Mouse (Mus musculus) left cerebral cortex, adult 2 months (tissue): ENCODE data around the gene Rassf1. TPM values are rescaled to one million over a fixed set of nuclear protein-coding genes. Genes with fewer than 3 reads are reported as not detected.

Experiments used
- DNase-seq, 2 experiments: peaks; one replicate each; pipeline ENCODE4 v3.0.0; 2021 to 2022; ENCODE audit warnings: low spot score in 2 of 2, mixed read lengths in 1 of 2; ENCODE audit errors: extremely low spot score in 1 of 2
- H3K27ac ChIP-seq: fragments of 200-600 bp; 2 replicates; pipeline ENCODE4 v1.8.1; 2022
- H3K4me3 ChIP-seq: fragments of 200-600 bp; 2 replicates; pipeline ENCODE4 v1.8.1; 2022
- CTCF ChIP-seq: fragments of 200-600 bp; IDR thresholded peaks from 2 replicates; pipeline ENCODE4 v1.8.1; 2022; ENCODE audit warnings: antibody characterized with exemption, mild to moderate bottlenecking, moderate library complexity
- intact Hi-C: fragments of 180-260 bp; cut with DNase I; formaldehyde crosslinking; loops from one replicate; pipeline ENCODE4 v1.15.1; 2025
- total RNA-seq, 2 experiments: library from RNA; stranded (reverse); gene quantifications; 2 replicates each; pipeline ENCODE4 v1.2.3; 2021

Gene Rassf1
- total RNA-seq, 2 experiments from 2014 or later: 19.7 to 20.5 TPM

DNA sequence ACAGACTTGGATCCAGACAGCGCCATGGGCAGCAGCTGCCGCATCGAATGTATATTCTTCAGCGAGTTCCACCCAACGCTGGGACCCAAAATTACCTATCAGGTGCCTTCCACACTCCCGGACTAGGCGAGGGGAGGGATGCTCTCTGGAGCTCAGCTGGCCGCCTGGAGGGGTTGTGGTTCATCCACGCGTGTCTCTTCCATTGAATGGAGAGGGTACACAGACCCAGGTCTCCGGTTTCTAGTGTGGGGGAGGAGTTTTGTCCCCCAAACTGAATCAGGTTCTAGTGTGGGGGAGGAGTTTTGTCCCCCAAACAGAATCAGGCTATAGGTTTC is 9.0 kb upstream of the Rassf1 start:
- H3K4me3 ChIP-seq: peak overlapping the region; percentile 95
- no peak for TF ChIP-seq CTCF
- peak overlapping the region; percentile 95 for H3K27ac ChIP-seq
- no peak for DNase-seq
- intact Hi-C loops: no loop called here

DNA sequence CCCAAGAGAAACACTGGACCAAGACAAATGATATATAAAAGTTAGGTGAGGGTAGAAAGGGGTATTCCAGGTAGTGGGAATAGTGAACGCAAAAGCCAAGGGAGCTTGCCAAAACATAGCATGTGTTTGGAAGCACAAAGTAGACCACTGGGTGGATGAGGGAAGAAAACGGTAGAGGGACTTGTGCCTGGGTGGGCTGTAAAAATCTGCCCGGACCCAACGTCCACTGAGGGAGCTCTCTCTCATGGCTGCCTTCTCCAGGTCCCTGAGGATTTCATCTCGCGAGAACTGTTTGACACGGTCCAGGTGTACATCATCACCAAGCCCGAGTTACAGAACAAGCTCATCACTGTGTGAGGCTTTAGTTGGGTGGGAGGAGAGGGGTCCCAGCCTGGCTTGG is 8.6 kb upstream of the Rassf1 start:
- Histone ChIP-seq H3K4me3 (peak overlapping the region; percentile 95), H3K27ac (peak overlapping the region; percentile 95; the same call in 1 of the 2 replicates)
- intact Hi-C loops: no loop called here
- DNase-seq: no peak
- no peak for TF ChIP-seq CTCF

DNA sequence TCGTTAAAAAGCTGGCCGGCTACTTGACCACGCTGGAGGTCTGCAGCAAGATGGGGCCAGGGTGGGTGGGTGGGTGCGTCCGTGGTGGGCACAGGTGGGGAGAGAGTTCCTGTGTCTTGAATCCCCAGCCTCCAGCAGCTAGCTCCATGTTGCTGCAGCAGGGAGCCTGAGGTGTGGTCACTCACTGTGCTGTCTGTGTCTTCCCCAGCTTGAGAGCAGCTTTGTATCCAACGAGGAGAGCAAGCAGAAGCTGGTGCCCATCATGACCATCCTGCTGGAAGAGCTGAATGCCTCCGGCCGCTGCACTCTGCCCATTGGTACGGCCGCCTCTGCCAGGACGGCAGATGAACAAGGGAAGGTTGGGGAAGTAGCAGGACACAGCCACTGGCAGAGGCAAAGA is 8.1 kb upstream of the Rassf1 start:
- DNase-seq: no peak
- Histone ChIP-seq H3K4me3 (no peak overlapping the region), H3K27ac (no peak overlapping the region)
- no peak for TF ChIP-seq CTCF
- intact Hi-C loops: no loop called here

DNA sequence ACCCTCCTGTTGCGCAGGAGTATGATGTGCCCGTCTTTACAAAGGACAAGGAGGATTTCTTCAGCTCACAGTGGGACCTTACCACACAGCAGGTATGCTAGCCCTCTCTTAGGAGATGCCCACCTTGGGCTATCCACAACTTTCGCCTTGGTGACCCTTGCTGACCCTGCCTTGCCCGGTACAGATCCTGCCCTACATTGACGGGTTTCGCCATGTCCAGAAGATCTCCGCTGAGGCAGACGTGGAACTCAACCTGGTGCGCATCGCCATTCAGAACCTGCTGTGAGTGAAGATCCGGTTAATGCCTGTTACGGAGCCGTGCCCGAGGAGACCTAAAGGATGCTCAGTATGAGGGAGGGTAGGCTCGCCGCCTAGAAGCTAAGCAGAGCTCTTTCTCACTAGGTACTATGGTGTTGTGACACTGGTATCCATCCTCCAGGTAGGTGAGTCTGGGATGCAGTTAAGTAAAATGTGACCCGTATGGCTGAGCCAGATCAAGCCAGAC is 7.1 kb upstream of the Rassf1 start:
- DNase-seq: no peak
- Histone ChIP-seq H3K27ac (no peak overlapping the region), H3K4me3 (no peak overlapping the region)
- TF ChIP-seq CTCF: no peak
- intact Hi-C loops: no loop called here

DNA sequence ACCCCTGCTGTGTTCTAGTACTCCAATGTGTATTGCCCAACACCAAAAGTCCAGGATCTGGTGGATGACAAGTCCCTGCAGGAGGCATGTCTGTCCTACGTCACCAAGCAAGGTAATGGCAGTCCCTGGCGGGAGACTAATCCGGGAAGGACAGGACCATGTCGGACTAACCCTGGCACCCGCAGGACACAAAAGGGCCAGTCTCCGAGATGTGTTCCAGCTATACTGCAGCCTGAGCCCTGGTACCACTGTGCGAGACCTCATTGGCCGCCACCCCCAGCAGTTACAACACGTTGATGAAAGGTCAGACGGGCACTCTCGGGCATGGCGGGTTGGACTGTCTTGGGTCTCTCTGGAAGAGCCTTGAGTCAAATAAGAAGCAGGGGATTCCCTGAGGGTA is 6.6 kb upstream of the Rassf1 start:
- Histone ChIP-seq H3K4me3 (no peak overlapping the region), H3K27ac (no peak overlapping the region)
- DNase-seq: no peak
- TF ChIP-seq CTCF: no peak
- intact Hi-C loops: no loop called here

DNA sequence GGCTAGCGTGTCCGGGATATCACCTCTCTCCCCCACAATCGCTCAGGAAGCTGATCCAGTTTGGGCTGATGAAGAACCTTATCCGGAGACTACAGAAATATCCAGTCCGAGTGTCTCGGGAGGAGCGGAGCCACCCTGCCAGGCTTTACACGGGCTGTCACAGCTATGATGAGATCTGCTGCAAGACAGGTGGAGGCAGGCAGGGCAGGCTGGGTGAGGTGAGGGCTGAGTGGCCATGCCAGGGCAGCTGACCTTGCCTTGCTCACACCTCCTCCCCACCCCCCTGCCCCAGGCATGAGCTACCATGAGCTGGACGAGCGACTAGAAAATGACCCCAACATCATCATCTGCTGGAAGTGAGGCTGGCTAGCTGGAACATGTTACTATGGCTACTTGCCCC is 6.2 kb upstream of the Rassf1 start:
- Histone ChIP-seq H3K4me3 (no peak overlapping the region), H3K27ac (no peak overlapping the region)
- intact Hi-C loops: no loop called here
- TF ChIP-seq CTCF: no peak
- DNase-seq: no peak

DNA sequence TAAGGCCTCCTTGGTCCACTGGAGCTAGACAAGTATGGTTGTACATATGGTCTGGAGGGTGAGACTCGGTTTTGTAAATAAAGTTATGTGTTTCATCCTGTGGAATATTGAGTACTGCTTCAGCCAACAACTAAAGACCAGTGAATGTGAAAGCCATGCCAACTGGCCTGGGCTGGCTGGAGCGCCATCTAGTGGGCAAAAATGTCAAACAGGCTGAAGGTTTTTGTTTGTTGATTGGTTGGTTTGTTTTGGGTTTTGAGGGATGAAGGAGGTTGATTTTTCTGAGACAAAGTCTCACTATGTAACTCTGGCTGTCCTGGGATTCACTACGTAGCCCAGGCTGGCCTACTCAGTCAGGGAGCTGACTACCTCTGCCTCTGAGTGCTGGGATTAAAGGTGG is 5.8 kb upstream of the Rassf1 start:
- DNase-seq: peak in 1 of 2 experiments; percentile 78
- H3K4me3 ChIP-seq: no peak overlapping the region
- intact Hi-C loops: no loop called here
- TF ChIP-seq CTCF: peak; percentile 96
- no peak overlapping the region for H3K27ac ChIP-seq

DNA sequence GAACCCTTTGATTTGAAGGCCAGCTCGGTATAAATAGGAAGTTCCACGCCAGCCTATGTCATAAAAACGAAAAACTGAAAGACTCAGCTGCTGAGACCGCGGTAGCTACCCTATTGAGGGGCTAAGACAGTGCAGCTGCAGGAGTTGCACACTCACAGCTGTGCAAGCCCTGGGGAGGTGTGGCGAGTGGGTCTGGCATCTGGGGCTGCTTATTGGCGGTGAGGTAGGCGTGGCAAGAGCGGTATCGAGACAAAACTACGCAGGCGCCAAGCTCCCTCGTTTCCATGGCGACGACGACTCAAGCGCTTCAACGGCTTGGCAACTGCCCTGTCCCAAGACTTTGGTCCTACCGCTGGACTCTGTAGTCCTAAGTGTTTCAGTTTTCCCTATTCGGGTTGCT is 4.3 kb upstream of the Rassf1 start, which contains the start of gene Zmynd10:
Gene Zmynd10 (plus strand): TSS at position 273 of the 400 bp plus-strand sequence.
- intact Hi-C loops: no loop called here
- DNase-seq: peak; percentile 84 to 88
- peak within 1 kb of the TSS; percentile 13; the same call in 1 of the 2 replicates for H3K27ac ChIP-seq
- H3K4me3 ChIP-seq: peak within 1 kb of the TSS; percentile 41
- no peak for TF ChIP-seq CTCF

DNA sequence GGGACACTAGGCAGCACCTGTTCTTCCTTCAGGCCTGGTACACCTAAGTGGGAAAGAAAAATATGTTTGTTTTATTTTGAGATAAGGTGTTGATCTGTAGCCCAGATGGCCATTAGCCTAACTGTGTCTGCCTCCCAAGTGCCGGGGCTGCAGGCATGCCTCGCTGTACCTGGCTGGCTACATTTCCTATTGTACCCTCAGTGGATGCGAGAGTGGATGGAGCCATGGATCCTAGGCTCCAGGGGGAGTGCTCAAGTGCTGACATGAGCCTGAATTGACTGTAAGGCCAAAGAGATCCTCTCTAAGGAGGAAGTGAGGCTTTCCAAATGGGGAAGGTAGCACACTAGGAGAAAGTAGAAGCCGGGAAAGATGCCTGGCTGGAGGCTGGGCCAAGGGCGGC is 3.4 kb upstream of the Rassf1 start:
- intact Hi-C loops: no loop called here

DNA sequence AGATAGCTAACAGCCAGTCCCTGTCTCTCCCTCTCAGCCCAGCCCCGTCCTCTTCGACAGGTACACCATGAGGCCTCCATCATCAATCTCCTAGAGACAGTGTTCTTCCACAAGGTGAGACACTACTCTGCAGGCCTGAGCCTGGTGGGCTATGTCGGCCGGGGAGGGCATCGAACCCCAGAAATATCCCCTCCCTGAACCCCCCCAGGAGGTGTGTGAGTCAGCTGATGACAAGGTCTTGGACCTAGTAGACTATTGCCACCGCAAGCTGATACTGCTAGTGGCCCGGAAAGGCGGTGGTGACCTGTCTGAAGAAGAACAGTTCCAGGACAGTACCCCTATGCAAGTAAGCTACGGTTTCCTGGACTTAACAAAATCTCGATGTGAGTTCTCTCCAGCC is 2.5 kb upstream of the Rassf1 start:
- Histone ChIP-seq H3K4me3 (no peak overlapping the region), H3K27ac (no peak overlapping the region)
- DNase-seq: no peak
- intact Hi-C loops: no loop called here
- no peak for TF ChIP-seq CTCF

More for the DNA sequence above, 3.4 kb upstream of the Rassf1 start:
- Histone ChIP-seq H3K4me3 (no peak overlapping the region), H3K27ac (no peak overlapping the region)
- TF ChIP-seq CTCF: no peak
- no peak for DNase-seq

DNA sequence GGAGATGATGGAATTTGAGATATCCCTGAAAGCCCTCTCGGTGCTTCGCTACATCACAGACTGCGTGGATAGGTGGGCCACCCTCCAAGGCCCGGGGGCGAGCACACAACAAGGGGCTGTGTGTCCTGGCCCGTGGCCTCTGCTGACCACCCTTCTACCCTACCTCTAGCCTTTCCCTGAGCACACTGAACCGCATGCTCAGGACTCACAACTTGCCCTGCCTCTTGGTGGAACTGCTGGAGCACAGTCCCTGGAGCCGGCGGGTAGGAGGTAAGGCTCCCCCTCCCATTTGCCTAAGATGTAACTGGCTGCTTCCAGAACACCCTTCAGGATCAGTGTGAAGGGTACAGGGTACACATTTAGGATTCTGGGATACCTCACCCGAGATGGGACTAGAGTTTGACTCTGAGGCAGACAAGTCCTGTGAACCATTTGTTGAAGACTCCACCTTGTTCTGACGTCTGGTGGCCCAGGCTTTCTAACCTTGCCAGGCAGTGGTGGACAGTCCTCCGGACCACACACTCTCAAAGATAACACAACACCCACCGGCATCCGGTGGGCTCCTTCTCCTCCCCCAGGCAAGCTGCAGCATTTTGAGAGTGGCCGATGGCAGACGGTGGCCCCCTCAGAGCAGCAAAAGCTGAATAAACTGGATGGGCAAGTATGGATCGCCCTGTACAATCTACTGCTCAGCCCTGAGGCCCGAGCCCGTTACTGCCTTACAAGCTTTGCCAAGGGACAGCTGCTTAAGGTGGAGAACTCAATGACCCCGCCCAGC is 1.9 kb upstream of the Rassf1 start:
- intact Hi-C loops: no loop called here

DNA sequence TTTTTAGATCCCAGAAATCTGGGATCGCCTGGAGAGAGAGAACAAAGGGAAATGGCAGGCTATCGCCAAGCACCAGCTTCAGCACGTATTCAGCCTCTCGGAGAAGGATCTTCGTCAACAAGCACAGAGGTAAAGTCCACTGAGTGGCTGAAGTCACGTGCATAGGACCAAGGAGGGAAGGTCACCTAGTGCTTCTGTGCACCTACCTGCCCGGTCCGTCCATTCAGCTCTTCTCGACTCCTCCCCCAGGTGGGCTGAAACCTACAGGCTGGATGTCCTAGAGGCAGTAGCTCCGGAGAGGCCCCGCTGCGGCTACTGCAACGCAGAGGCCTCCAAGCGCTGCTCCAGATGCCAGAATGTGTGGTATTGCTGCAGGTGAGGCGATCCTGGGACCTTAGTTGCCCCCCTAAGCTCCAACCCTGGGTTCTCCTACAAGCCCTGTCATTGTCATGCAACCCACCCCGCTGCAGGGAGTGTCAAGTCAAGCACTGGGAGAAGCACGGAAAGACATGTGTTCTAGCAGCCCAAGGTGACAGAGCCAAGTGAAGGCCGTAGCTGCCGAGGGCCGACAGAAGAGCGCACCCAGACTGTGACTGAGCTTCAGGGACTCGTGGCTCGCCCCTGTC is 751 bp upstream of the Rassf1 start:
- no peak for TF ChIP-seq CTCF
- DNase-seq: no peak
- H3K4me3 ChIP-seq: no peak overlapping the region
- intact Hi-C loops: no loop called here
- H3K27ac ChIP-seq: no peak overlapping the region

More for the DNA sequence above, 1.9 kb upstream of the Rassf1 start:
- no peak for TF ChIP-seq CTCF
- Histone ChIP-seq H3K4me3 (no peak overlapping the region), H3K27ac (no peak overlapping the region)
- DNase-seq: no peak
